Mouse (Mus musculus) hindbrain, embryonic 10.5 days (tissue): ENCODE data around the gene Ift22. TPM values are rescaled to one million over a fixed set of nuclear protein-coding genes. Genes with fewer than 3 reads are reported as not detected.

Experiments
- DNase-seq: peaks from one replicate; pipeline ENCODE4 v3.0.0-alpha.2; 2017; ENCODE audit warnings: low spot score
- H3K27ac ChIP-seq: fragments of 300-500 bp; sonication (generic); 2 replicates; pipeline ENCODE4 v1.5.1; 2016; ENCODE audit warnings: mild to moderate bottlenecking, moderate library complexity
- H3K27me3 ChIP-seq: fragments of 300-500 bp; sonication (generic); 2 replicates; pipeline ENCODE4 v1.6.1; 2016; ENCODE audit warnings: mild to moderate bottlenecking; ENCODE audit not compliant: poor library complexity, insufficient read depth, severe bottlenecking
- H3K36me3 ChIP-seq: fragments of 300-500 bp; sonication (generic); 2 replicates; pipeline ENCODE4 v1.6.1; 2016; ENCODE audit warnings: mild to moderate bottlenecking, moderate library complexity
- H3K4me1 ChIP-seq: fragments of 300-500 bp; sonication (generic); replicated peaks from 2 replicates; pipeline ENCODE4 v1.6.1; 2016; ENCODE audit warnings: mild to moderate bottlenecking
- H3K4me3 ChIP-seq: fragments of 300-500 bp; sonication (generic); 2 replicates; pipeline ENCODE4 v1.5.1; 2016; ENCODE audit warnings: mild to moderate bottlenecking, moderate library complexity
- H3K9me3 ChIP-seq: fragments of 300-500 bp; sonication (generic); 2 replicates; pipeline ENCODE4 v1.6.1; 2016; ENCODE audit warnings: mild to moderate bottlenecking, moderate library complexity
- WGBS: fragments of 180-500 bp; shearing (Covaris S2); methylation state at CpG from one replicate; pipeline ENCODE4 v1.1.7; 2016; 5-methylcytosine and 5-hydroxymethylcytosine counted together
- polyA plus RNA-seq: library from polyadenylated mRNA; unstranded; fragments of >200 nt; fragmentation: Nextera tagmentation; extraction: Ambion mirVana; gene quantifications from 2 replicates; pipeline ENCODE4 v1.2.1, GENCODE M21; 2016

Gene Ift22
- polyA plus RNA-seq, 1 experiment from 2014 or later: 124 TPM

DNA sequence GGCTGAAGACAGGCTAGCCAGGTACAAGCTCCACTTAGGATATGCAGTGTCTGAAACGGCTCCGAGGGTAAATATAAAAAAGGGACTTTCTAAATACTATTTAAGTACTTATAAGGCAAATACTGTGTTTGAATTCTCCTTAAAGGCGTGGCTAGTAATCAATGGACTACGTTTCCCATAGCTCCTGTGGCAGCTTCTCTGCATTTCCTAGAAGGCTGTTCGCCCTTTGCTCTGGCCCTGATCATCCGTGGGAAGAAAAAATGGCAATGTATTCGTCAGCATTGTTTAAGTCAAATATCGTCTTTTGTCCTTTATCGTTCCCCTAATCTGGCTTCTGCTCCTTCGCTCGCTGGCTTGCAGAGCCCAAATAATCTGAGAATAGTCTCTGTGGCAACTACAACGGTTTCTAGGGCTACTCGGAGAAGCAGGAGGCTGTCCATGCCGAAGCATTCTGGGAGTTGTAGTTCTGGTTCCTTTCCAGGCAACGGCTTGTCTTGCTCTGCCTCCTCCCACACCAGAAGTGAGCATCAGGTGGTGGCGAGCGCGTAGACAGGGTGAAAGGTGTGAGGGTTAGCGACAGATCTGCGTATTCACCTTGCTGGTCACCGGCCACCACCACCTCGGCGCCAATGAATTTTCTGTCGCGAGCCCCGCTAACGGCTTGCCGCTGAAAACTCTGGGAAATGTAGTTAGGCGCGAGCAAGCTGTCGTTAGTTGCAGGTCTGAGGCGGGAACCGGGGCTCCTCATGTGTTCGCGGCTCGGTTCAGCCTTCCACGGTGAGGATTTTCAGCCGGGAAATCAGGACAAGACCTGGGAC lies 10.9 kb downstream of the Ift22 start:
- WGBS: 4% methylated on average over 38 of the region's 38 CpGs
- no peaks in the 10 kb centered on the region for H3K9me3 ChIP-seq
- H3K27me3 ChIP-seq: no peaks in the 10 kb centered on the region
- H3K36me3 ChIP-seq: peaks cover 6% of the 10 kb centered on the region
- H3K4me1 ChIP-seq: peaks cover 9% of the 10 kb centered on the region
- H3K27ac ChIP-seq: peak overlapping the region; percentile 90
- peak; percentile 85 for DNase-seq
- H3K4me3 ChIP-seq: peak overlapping the region; percentile 71

DNA sequence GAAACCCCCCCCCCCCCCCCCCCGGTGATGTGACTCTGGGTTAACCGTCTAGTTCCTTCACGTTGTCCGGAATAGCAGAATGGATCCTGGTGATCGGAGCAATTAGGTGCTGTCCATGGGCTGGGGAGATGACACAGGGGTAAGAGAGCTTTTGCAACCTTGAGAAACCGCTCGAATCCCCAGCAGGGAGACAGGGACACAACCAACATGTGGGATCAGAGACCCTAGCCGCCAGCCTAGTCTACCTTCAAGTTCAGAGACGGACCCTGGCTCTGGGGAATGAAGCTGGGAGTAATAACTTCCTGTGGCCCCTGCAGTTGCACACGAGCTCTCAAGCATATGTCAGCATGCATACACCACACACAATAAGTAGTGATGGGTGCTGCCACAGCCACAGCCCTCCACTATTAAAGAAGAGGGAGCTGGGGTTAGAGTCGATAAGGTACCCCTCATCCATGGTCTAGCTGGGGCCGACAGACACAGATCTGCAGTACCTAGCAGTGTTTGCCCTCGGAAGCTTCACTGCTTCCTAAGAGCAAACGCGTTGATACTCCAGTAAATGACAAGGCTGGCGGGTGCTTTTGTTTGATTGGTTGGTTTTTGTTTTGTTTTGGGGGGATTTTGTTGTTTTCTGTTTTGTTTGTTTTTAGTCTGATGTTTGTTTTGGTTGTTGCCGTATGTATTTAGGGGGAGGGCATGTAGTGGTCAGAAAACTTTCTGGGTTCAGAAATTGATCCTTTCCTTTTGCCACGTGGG lies 11.8 kb downstream of the Ift22 start:
- peak overlapping the region; percentile 71 for H3K4me3 ChIP-seq
- no peaks in the 10 kb centered on the region for H3K36me3 ChIP-seq
- peak; percentile 20 for DNase-seq
- H3K4me1 ChIP-seq: peaks cover 9% of the 10 kb centered on the region
- H3K27me3 ChIP-seq: no peaks in the 10 kb centered on the region
- H3K9me3 ChIP-seq: no peaks in the 10 kb centered on the region
- peak overlapping the region; percentile 90 for H3K27ac ChIP-seq
- 24% methylated on average over 18 of the region's 18 CpGs for WGBS

DNA sequence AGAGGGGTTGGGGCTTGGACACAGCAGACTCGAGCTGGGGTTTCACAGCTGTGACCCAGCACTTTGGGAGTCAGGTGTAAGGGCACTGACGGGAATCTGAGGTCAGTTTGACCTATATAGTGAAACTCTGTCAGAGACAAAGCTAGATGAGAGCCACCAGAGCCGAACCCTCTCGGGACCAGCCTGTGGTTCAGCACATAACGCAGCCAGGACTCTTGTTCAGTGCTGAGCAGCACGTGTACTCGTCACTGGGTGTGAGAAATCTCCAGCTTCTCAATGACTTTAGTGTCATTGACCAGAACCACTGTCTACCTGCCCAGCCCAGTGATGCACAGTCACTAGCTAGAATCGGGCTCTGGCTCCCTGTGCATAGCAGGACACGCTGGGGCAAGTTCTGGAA lies 14.9 kb downstream of the Ift22 start:
- no peaks in the 10 kb centered on the region for H3K9me3 ChIP-seq
- WGBS: 84% methylated on average over 9 of the region's 9 CpGs
- H3K36me3 ChIP-seq: peaks cover 11% of the 10 kb centered on the region
- no peaks in the 10 kb centered on the region for H3K27me3 ChIP-seq
- no peak overlapping the region for H3K27ac ChIP-seq
- DNase-seq: no peak
- no peak overlapping the region for H3K4me3 ChIP-seq
- peaks cover 9% of the 10 kb centered on the region for H3K4me1 ChIP-seq

DNA sequence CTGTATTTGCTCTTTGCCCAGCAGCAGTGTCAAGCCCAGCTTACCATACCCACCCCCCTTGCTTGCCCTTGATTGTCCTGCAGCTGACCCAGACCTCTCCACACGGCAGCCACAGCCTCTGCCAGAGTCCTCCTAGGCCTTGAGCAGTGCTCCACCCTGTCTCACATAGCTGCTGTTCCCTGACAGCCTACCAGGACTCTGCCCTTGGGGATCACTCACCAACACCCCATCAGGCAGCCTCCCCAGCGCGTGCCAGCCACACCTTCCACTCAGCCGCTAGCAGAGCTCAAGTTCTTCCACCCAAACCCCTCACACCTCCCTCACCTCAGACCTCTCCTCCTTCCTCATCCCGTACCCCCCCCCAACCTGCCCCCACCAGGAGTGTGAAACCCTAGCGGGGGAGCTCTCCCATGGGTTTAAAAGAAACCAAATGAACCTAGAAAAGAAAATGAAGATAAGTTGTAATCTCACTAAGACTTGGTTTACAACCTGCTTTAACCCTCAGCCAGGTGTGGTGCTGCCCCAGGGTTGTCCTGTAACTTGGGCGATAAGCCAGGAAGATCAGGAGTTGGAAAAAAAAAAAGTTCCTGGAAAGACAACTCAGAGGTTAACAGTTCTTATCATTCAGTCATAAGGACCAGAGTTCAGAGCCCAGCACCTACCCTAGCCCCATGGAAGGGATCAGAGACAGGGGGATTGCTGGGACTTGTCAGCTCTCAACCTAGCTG lies 16.0 kb downstream of the Ift22 start:
- Histone ChIP-seq H3K4me3 (no peak overlapping the region), H3K36me3 (peaks cover 11% of the 10 kb centered on the region), H3K4me1 (peaks cover 9% of the 10 kb centered on the region), H3K27me3 (no peaks in the 10 kb centered on the region), H3K9me3 (no peaks in the 10 kb centered on the region), H3K27ac (no peak overlapping the region)
- DNase-seq: no peak
- WGBS: 80% methylated on average over 7 of the region's 7 CpGs

DNA sequence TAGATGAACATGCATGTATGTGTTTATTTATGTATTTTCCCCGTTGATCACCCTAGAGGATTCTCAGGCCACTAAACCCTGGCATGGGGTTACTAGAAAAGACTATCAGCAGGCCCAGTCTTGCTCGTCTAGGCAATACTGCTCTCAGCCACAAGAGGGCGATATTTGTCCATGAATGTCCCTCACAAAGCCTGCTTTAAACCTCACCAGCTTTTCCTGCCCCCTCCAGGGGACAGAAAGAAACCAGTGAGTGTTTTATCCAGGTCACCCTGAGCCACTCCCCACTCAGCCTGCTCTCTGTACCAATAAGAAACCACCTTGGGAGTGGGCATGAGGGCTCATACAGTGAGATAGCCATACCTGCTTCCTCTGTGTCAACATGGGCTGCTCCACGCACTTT lies 21.1 kb downstream of the Ift22 start:
- Histone ChIP-seq H3K27ac (peak overlapping the region; percentile 75), H3K4me3 (no peak overlapping the region), H3K27me3 (no peaks in the 10 kb centered on the region), H3K4me1 (peaks cover 5% of the 10 kb centered on the region), H3K9me3 (no peaks in the 10 kb centered on the region), H3K36me3 (peaks cover 11% of the 10 kb centered on the region)
- DNase-seq: peak; percentile 90
- WGBS: 22% methylated on average over 4 of the region's 4 CpGs

DNA sequence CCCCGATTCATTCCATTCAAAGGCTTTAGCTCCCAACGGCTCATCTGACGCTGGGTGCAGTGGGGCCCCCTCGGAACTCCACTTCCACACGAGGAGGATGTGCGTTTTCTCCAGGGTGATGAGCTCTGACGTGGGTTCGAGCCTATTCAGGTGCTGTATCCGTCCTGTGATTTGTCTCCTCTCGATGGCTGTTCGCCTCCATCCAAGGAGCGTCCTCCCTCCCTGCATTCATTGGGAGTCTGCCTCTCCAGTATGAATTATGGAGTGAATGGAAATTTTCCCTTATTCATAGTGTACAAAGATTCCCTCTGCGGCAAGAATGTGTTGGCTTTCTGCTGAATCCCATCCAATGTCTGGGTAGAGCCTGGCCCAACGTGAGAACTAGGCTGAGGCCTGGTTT lies 23.9 kb downstream of the Ift22 start:
- no peaks in the 10 kb centered on the region for H3K9me3 ChIP-seq
- 88% methylated on average over 14 of the region's 14 CpGs for WGBS
- no peak for DNase-seq

DNA sequence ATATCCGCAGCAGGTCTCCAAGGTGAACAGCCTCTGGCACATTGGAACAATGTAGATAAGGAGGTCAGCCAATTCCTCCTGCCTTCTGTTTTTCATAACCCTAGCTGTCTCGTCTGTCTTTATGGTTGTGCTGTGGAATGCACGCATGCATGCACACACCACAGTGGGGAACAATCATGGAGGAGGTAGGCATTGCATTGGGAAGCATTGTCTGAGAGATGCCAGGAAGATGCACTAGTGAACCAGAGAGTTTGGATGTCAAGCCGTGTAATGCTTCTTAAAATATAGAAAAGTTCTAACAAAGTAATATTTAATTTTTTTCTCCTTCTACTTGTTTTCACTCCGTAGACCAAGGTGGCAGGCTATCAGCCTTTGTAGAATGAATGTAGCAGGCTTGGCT lies 25.0 kb downstream of the Ift22 start:
- Histone ChIP-seq H3K4me1 (peaks cover 5% of the 10 kb centered on the region), H3K9me3 (no peaks in the 10 kb centered on the region), H3K36me3 (no peaks in the 10 kb centered on the region), H3K4me3 (no peak overlapping the region), H3K27me3 (no peaks in the 10 kb centered on the region), H3K27ac (no peak overlapping the region)
- 84% methylated on average over 5 of the region's 5 CpGs for WGBS
- no peak for DNase-seq

More for the DNA sequence above, 23.9 kb downstream of the Ift22 start:
- Histone ChIP-seq H3K27me3 (no peaks in the 10 kb centered on the region), H3K36me3 (no peaks in the 10 kb centered on the region), H3K27ac (no peak overlapping the region), H3K4me3 (no peak overlapping the region), H3K4me1 (peaks cover 5% of the 10 kb centered on the region)

DNA sequence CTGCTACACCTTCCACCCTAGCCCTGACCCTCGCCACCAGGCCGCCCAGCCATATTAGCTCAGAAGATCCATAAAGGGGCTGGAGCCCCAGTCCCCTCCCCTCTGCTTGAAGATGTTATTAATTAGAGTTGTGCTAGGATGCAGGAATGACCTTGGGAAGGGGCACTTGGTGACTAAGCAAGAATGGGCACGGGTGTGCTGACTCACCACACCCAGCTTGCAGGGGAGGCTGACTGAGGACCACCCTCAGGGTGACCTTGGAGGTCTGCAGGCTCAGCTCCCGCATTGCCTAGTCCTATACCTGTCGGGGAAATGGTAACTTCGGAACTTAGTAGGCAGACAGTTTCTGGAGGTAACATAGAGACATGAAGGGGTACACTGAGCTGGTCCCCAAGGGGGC lies 26.0 kb downstream of the Ift22 start:
- no peak overlapping the region for H3K4me3 ChIP-seq
- WGBS: 89% methylated on average over 6 of the region's 6 CpGs
- no peak overlapping the region for H3K27ac ChIP-seq
- H3K9me3 ChIP-seq: no peaks in the 10 kb centered on the region
- peaks cover 5% of the 10 kb centered on the region for H3K4me1 ChIP-seq
- no peak for DNase-seq
- no peaks in the 10 kb centered on the region for H3K36me3 ChIP-seq
- H3K27me3 ChIP-seq: no peaks in the 10 kb centered on the region

DNA sequence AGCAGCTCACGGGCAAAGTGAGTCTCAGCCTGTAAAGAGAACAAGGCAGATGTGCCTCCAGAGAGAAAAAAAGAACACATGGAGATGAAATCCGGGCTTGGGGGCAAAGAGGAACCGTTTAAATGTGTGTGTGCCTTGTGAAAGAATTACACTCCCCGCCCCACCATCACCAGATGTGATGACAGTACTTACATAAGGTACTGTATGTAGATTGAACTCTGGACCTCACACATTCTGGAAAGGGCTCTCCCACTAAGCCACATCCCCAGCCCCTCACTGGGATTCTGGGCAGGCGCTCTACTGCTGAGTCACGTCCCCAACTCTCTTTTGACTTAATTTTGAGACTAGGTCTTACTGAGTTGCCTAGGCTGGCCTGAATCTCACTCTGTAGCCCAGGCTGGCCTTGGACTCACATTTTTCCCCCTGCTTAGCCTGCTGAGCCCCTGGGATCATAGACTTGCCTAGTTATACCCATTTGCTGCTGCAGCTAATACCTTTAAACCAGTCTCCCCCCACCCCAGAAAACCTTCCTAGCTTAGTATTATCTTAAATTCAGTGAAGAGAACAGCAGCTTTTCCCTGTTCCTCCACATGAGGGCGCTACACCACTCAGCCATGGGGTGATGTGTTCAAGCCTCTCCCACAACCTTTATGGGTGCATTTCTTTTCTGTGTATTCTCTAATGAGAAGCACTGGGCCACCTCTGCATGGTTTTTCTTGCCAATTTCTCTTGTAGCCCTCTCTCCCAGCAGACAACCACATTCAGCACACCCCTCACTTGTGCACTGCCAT lies 28.1 kb downstream of the Ift22 start:
- Histone ChIP-seq H3K27me3 (no peaks in the 10 kb centered on the region), H3K4me3 (no peak overlapping the region), H3K36me3 (no peaks in the 10 kb centered on the region), H3K9me3 (0 out of 2 replicates have a peak, but pooled peaks cover 2% of the 10 kb centered on the region), H3K4me1 (no peaks in the 10 kb centered on the region), H3K27ac (no peak overlapping the region)
- 73% methylated on average over 7 of the region's 7 CpGs for WGBS
- DNase-seq: no peak

DNA sequence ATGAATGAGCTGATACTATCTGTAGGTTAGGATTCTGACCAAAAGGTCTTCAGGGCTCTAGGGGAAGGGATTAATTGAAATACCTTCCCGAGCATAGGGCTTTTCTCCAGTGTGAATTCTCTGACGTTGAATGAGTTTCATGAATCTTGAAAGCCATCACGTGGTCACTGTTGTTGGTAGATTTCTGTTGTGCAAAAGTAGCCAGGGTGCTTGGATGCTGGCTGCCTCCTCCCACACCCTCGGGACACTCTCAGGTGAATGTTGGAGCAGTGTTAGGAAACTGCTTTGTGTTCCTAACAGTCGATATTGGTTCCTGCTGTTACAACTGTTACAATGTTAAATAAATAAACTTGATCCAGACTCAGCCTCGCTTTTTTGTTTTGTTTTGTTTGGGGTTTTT lies 28.8 kb downstream of the Ift22 start:
- 87% methylated on average over 6 of the region's 6 CpGs for WGBS
- Histone ChIP-seq H3K27me3 (no peaks in the 10 kb centered on the region), H3K4me1 (no peaks in the 10 kb centered on the region), H3K36me3 (no peaks in the 10 kb centered on the region), H3K9me3 (0 out of 2 replicates have a peak, but pooled peaks cover 2% of the 10 kb centered on the region), H3K4me3 (no peak overlapping the region), H3K27ac (no peak overlapping the region)
- no peak for DNase-seq

DNA sequence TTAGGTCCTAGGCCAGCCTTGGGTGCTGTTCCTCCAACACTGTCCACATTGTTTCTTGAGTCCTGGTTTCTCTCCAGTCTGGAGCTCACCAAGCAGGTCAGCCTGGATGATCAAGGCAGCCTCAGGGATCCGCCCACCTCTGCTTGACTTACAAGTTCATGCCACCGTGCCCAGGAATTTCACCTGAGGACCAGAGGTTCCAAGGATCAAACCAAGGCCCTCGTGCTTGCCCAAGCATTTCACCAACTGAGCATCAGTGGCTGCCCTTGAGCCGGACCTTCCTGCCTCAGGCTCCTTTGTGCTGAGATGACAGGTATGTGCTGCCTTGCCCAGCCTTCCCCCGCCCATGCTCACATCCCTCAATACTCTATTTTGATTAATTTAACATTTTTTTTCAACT lies 29.7 kb downstream of the Ift22 start:
- no peak overlapping the region for H3K4me3 ChIP-seq
- WGBS: 91% methylated on average over 5 of the region's 5 CpGs
- no peak overlapping the region for H3K27ac ChIP-seq
- H3K27me3 ChIP-seq: no peaks in the 10 kb centered on the region
- 0 out of 2 replicates have a peak, but pooled peaks cover 2% of the 10 kb centered on the region for H3K9me3 ChIP-seq
- peaks cover 5% of the 10 kb centered on the region; the same call in 1 of the 2 replicates for H3K4me1 ChIP-seq
- DNase-seq: no peak
- no peaks in the 10 kb centered on the region for H3K36me3 ChIP-seq

DNA sequence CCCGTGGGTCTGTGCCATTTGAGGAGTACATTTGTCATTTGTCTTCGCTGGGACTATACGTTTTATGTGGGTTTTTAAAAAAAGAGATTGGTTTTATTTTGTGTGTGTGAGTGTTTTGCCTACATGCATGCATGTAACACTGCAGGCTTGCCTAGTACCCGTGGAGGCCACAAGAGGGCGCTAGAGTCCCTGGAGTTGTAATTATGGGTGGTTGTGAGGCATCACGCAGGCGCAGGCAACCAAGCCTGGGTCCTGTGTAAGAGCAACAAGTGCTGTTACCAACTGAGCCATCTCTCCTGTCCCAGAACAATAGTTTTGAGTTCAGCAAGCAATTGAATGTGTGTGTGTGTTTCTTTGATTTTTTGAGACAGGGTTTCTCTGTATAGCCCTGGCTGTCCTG lies 31.3 kb downstream of the Ift22 start:
- peaks cover 6% of the 10 kb centered on the region; the same call in 1 of the 2 replicates for H3K4me1 ChIP-seq
- DNase-seq: peak; percentile 10
- H3K4me3 ChIP-seq: no peak overlapping the region
- 64% methylated on average over 7 of the region's 7 CpGs for WGBS
- no peak overlapping the region for H3K27ac ChIP-seq
- no peaks in the 10 kb centered on the region for H3K36me3 ChIP-seq
- 0 out of 2 replicates have a peak, but pooled peaks cover 2% of the 10 kb centered on the region for H3K9me3 ChIP-seq
- no peaks in the 10 kb centered on the region for H3K27me3 ChIP-seq
